Mouse (Mus musculus): ENCODE data around the gene Tmem159.

Tmem159 gene

GRCm38 (mm10) chr7:120102164-120102972 is at the start of gene Tmem159:
Gene Tmem159, plus strand, starts transcription at chr7:120102353.
- peak; percentile 50 to 84 for DNase-seq (ENCODE audit: low spot score in 2 of 2)

GRCm38 (mm10) chr7:120054016-120054415 is 48.1 kb upstream of the Tmem159 start:
- no peak for DNase-seq (ENCODE audit: low spot score in 2 of 2)

- no peak for DNase-seq (ENCODE audit: low spot score in 2 of 2)
Observed at GRCm38 (mm10) chr7:120055479-120055878, 46.7 kb upstream of the Tmem159 start.

- no peak for DNase-seq (ENCODE audit: low spot score in 2 of 2)
Observed at GRCm38 (mm10) chr7:120064045-120064444, 38.1 kb upstream of the Tmem159 start.

- no peak for DNase-seq (ENCODE audit: low spot score in 2 of 2)
Observed at GRCm38 (mm10) chr7:120068114-120068513, 34.0 kb upstream of the Tmem159 start.

- DNase-seq (ENCODE audit: low spot score in 2 of 2), result no peak
Observed at GRCm38 (mm10) chr7:120069164-120069563, 33.0 kb upstream of the Tmem159 start.

GRCm38 (mm10) chr7:120080177-120080576 is 22.0 kb upstream of the Tmem159 start:
- DNase-seq (ENCODE audit: low spot score in 2 of 2), result no peak

GRCm38 (mm10) chr7:120093033-120093432 is 9.1 kb upstream of the Tmem159 start:
- DNase-seq (ENCODE audit: low spot score in 2 of 2), result no peak

GRCm38 (mm10) chr7:120094216-120094615 is 7.9 kb upstream of the Tmem159 start:
- DNase-seq (ENCODE audit: low spot score in 2 of 2), result no peak

GRCm38 (mm10) chr7:120095180-120095579 is 7.0 kb upstream of the Tmem159 start, which contains the start of gene Dnah3:
Gene Dnah3, minus strand, starts transcription at chr7:120095280.
- DNase-seq (ENCODE audit: low spot score in 2 of 2), result no peak

GRCm38 (mm10) chr7:120097845-120098244 is 4.3 kb upstream of the Tmem159 start:
- DNase-seq (ENCODE audit: low spot score in 2 of 2), result peak in 1 of 2 experiments; percentile 53

GRCm38 (mm10) chr7:120098403-120098802 is 3.8 kb upstream of the Tmem159 start:
- DNase-seq (ENCODE audit: low spot score in 2 of 2), result peak; percentile 37 to 67

- DNase-seq (ENCODE audit: low spot score in 2 of 2), result peak in 1 of 2 experiments; percentile 6
Observed at GRCm38 (mm10) chr7:120103019-120103567, 940 bp downstream of the Tmem159 start.

GRCm38 (mm10) chr7:120104975-120105374 is 2.8 kb downstream of the Tmem159 start:
- DNase-seq (ENCODE audit: low spot score in 2 of 2), result peak in 1 of 2 experiments; percentile 20

GRCm38 (mm10) chr7:120106356-120106755 is 4.2 kb downstream of the Tmem159 start:
- no peak for DNase-seq (ENCODE audit: low spot score in 2 of 2)

GRCm38 (mm10) chr7:120109676-120110075 is 7.5 kb downstream of the Tmem159 start:
- no peak for DNase-seq (ENCODE audit: low spot score in 2 of 2)

- DNase-seq (ENCODE audit: low spot score in 2 of 2), result no peak
Observed at GRCm38 (mm10) chr7:120116976-120117375, 14.8 kb downstream of the Tmem159 start.

- DNase-seq (ENCODE audit: low spot score in 2 of 2), result no peak
Observed at GRCm38 (mm10) chr7:120117529-120117928, 15.4 kb downstream of the Tmem159 start.

- no peak for DNase-seq (ENCODE audit: low spot score in 2 of 2)
Observed at GRCm38 (mm10) chr7:120123776-120124175, 21.6 kb downstream of the Tmem159 start.

- peak; percentile 56 to 79 for DNase-seq (ENCODE audit: low spot score in 2 of 2)
Observed at GRCm38 (mm10) chr7:120124844-120125243, 22.7 kb downstream of the Tmem159 start.

- no peak for DNase-seq (ENCODE audit: low spot score in 2 of 2)
Observed at GRCm38 (mm10) chr7:120126976-120127685, 25.0 kb downstream of the Tmem159 start.

GRCm38 (mm10) chr7:120127686-120128059 is 25.5 kb downstream of the Tmem159 start:
- DNase-seq (ENCODE audit: low spot score in 2 of 2), result no peak
